In genomic region chr11:70539877-70540587, GRCm38 (mm10) we compare ENCODE assay signal across 8 mouse cellular contexts. TPM values are rescaled to one million over a fixed set of nuclear protein-coding genes. Genes with fewer than 3 reads are reported as not detected.
DNase-seq lines count a peak whose midpoint lies in the region; ATAC-seq lines count a peak whose summit lies in the region.

Pld2 (plus strand) TSS chr11:70540064.

- intact Hi-C loops in gastrocnemius, postnatal 36 days (cut with DNase I) = loop anchor here (5.0 kb wide), 1 partner anchor 67 kb away; no protein-coding TSS in a partner anchor
- intact Hi-C loops in left cerebral cortex, postnatal 36 days (cut with DNase I) = loop anchor here (5.0 kb wide), 1 partner anchor 67 kb away; no protein-coding TSS in a partner anchor

- peak; percentile 93 for ATAC-seq in activated CD4-positive, CD25-positive, alpha-beta regulatory T cell, adult 4 months
- peak; percentile 99 for ATAC-seq in intestine, embryonic 15.5 days

- H3K4me3 ChIP-seq in intestine, embryonic 15.5 days (replicated peaks) = peak within 1 kb of the TSS; percentile 58
- peak within 1 kb of the TSS; percentile 73 for H3K4me3 ChIP-seq in midbrain, embryonic 10.5 days

- no peaks in the 10 kb centered on the region for H3K27me3 ChIP-seq in intestine, embryonic 15.5 days (replicated peaks)
- peaks cover 35% of the 10 kb centered on the region for H3K27me3 ChIP-seq in midbrain, embryonic 10.5 days (ENCODE audit: low read depth, poor library complexity, severe bottlenecking)

- peak within 1 kb of the TSS; percentile 70; the same call in 1 of the 2 replicates for H3K27ac ChIP-seq in intestine, embryonic 15.5 days
- peak within 1 kb of the TSS; percentile 81 for H3K27ac ChIP-seq in midbrain, embryonic 10.5 days (replicated peaks)

- WGBS in intestine, embryonic 15.5 days = under 1% methylated on average over 65 of the region's 65 CpGs
- WGBS in midbrain, embryonic 10.5 days = under 1% methylated on average over 65 of the region's 65 CpGs

- 0 out of 2 replicates have a peak, but pooled peaks cover 4% of the 10 kb centered on the region for H3K4me1 ChIP-seq in intestine, embryonic 15.5 days (replicated peaks)
- H3K4me1 ChIP-seq in midbrain, embryonic 10.5 days = peaks cover 15% of the 10 kb centered on the region

- H3K9ac ChIP-seq in intestine, embryonic 15.5 days = peak within 1 kb of the TSS; percentile 69

- no peaks in the 10 kb centered on the region for H3K36me3 ChIP-seq in intestine, embryonic 15.5 days
- no peaks in the 10 kb centered on the region for H3K36me3 ChIP-seq in midbrain, embryonic 10.5 days

- H3K9me3 ChIP-seq in intestine, embryonic 15.5 days = no peaks in the 10 kb centered on the region
- H3K9me3 ChIP-seq in midbrain, embryonic 10.5 days (replicated peaks) = no peaks in the 10 kb centered on the region

- peak within 1 kb of the TSS; percentile 72 for H3K4me2 ChIP-seq in intestine, embryonic 15.5 days (replicated peaks)

- peak; percentile 91 for DNase-seq in embryo, embryonic 10.5 days (ENCODE audit: low spot score)
- DNase-seq in gastrocnemius, postnatal 36 days = peak; percentile 82 to 84
- DNase-seq in left cerebral cortex, postnatal 36 days (ENCODE audit: low spot score in 2 of 2) = peak; percentile 68 to 74
- peak; percentile 86 for DNase-seq in midbrain, embryonic 10.5 days (ENCODE audit: low spot score)
- peak; percentile 61 to 62 for DNase-seq in right cerebral cortex, postnatal 36 days (ENCODE audit: low spot score in 2 of 2)
- DNase-seq in urinary bladder, postnatal 4 days (ENCODE audit: low spot score in 2 of 2) = peak; percentile 87 to 88

RNA-seq across cellular contexts. Expression of gene Pld2, which starts in this region (rescaled TPM):
- polyA plus RNA-seq in activated CD4-positive, CD25-positive, alpha-beta regulatory T cell, adult 4 months (2017; shearing (Covaris generic)) = 1 to 10 TPM; 1.2 to 1.8 TPM
- total RNA-seq in gastrocnemius, postnatal 36 days (2021) = 10 to 100 TPM; 15.0 to 17.2 TPM
- 10.3 and 11.0 TPM in 2 replicates for polyA plus RNA-seq in intestine, embryonic 15.5 days (2015; fragmentation: Nextera tagmentation; extraction: Ambion mirVana)
- 10 to 100 TPM; 14.5 to 20.7 TPM for total RNA-seq in left cerebral cortex, postnatal 36 days (2021)
- 3.5 and 4.1 TPM in 2 replicates for polyA plus RNA-seq in midbrain, embryonic 10.5 days (2016; fragmentation: Nextera tagmentation; extraction: Ambion mirVana)

Comparison
In these comparisons a context has a peak if more than half of its experiments do, and no peak if none do; other contexts are left out.
1. Peak in every context shown above with its lines: DNase-seq, ATAC-seq, H3K4me3 ChIP-seq and H3K27ac ChIP-seq.